Mouse (Mus musculus): ENCODE measurements around the gene Wee2.
A peak's percentile ranks its signal among the peaks of the same experiment; 100 is the strongest.

The Wee2 gene

DNA sequence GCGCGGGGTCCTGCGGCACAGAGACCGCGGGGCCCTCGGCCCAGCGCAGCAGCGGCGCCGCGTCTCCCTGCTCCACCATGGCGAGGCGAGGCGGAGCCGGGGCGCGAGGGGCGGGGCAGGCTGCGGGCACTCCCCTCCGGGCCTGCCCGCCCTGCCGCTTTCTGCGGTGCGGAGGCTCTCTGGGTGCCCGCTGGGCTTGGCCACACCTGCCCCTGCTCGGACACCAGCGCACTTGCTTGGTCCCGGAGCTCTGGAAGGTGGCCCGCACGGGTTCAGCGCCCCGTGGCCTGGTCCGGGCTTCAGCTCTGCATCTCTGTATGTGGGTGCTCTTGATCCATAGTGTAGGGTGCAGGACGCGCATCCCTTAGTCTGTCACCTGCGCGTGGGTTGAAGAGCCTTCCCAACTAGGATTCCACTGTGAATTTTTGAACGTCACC is 2.8 kb upstream of the Wee2 start, which contains the start of gene E330009J07Rik:
TSS of gene E330009J07Rik (minus strand) at position 89 of the 437 bp plus-strand sequence.
- DNase-seq, result peak; percentile 73 to 81

DNA sequence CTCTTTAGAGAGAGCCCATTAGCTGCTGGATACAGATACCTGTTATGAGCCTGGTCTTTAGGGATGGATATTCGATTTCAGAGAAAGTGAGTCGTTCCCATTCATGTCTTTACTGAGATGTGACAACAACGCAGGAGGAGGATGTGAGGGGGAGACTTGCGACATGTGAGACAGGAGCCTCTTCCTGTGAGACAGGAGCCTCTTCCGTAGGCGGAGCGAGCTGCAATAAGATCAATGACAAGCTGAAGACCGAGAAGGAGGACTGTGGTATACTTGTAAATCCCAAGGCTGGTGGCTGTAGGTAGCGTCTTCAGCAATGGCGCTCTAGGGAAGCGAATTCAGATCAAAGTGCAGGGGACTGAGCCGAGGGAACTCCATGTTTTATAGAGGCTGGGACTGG is 843 bp downstream of the Wee2 start:
- no peak for DNase-seq

DNA sequence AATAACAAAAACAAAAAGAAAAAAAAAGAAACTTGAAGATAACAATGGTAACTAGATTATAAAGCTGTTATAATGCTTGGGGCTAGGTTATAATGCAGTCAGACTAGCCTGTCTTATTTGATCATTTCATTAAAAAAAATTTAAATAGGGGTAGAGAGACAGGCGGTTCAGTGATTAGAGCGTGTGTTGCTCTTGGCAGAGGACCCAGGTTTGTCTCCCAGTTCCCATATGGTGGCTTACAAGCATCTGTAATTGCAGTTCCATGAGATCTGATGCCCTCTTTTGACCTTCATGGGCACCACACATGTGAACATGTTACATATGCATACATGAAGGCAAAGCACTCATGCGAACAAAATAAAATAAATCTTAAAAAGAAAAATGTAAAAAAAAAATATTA is 2.4 kb downstream of the Wee2 start:
- no peak for DNase-seq

GRCm38 (mm10) chr6:40441755-40442154 is 2.9 kb downstream of the Wee2 start:
- no peak for DNase-seq

GRCm38 (mm10) chr6:40443281-40443928 is 4.5 kb downstream of the Wee2 start:
- DNase-seq, result no peak

DNA sequence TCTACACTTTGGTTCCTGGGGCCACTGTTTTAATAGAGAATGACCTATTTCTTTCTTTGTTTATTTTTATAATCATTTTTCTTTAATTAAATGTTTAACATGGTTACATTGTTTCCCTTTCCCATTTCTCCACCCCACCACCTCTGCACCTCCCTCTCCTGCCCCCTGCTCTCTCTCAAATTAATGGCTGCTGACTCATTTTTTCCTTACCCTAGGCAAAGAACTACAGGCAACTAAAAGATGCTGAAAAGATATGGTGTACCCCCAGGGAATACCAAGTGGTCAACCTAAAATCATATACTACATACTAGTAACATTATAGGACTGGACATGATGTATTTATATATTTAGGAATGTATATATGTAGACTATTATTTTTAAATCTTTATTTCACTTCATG is 9.7 kb downstream of the Wee2 start:
- no peak for DNase-seq

DNA sequence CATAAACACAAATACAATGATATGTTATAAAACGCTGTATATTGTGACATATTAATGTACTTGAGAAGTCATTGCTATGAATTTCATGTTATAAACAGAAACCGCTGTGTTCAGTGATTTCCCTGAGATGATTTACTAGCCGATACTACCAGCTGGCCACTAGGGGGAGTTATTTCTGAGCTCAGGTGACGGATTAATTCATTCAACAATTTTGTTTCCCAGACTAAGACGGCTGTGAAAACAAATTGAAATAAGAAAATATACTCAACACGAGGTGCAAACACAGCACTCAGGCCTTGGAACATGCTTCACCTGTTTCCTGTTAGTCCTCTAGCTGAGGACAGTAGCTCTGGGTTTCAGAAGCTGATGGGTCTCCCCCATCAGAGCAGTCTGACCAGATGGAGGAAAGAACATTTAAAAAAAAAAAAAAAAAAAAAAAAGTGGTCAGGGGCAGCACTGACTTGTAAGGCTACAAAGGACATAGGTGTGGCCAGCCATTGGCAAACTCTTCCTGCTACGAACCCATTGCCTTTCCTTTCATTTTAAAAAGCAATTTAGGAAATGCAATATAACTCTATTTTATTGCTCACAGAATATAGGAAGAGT is 15.7 kb downstream of the Wee2 start:
- no peak for DNase-seq

DNA sequence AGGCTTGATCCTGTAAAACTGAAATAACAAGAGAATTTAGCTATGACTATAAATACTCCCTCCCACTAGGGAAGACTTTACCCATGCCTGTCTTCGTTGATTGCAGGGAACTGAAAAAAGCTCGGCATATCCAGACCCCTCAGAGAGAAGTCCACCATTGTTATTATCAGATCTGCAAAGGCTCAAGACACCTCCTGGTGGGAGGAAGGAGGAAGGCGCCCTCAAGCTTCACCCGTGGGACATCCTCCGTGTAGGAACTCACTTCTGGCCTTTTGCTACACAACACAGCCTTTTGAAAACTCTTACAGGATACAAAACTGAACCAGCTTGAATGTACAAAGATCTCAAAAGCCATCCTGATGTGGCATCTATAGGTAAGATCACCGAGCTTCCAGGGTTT is 26.8 kb downstream of the Wee2 start:
- peak in 1 of 2 experiments; percentile 4 for DNase-seq

- DNase-seq, result peak; percentile 91 to 93
Measured at GRCm38 (mm10) chr6:40470916-40471719, 32.2 kb downstream of the Wee2 start, which contains the start of gene Ssbp1. Ssbp1 (plus strand) TSS chr6:40471352.

DNA sequence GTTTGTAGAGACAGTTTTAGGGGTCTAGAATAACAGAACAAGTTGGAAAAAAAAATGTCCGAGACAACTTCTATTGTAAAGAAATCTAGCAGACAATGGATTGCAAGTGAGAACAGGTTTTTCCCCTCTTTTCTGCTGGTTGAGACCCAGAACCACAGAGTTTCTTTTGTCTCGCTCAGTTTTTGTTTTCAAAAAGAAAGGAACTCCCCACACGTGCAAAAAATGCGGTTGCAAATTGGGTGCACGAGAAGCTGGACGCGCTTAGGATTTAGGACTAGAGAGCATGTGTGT is 32.8 kb downstream of the Wee2 start:
- no peak for DNase-seq

DNA sequence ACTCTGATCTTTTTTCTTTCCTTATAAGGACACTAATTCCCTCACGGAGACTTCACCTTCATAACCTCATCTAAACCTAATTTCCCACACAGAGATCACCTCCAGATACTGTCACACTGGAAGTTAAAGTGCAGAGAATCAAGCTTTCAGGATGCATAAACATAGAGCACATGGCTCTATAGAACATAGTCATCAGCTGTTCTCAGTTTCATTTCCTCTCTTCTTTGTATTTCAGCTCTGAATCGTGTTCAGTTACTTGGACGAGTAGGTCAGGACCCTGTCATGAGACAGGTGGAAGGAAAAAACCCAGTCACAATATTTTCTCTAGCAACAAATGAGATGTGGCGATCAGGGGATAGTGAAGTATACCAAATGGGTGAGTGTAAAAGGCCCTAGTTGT is 37.2 kb downstream of the Wee2 start:
- DNase-seq, result no peak

DNA sequence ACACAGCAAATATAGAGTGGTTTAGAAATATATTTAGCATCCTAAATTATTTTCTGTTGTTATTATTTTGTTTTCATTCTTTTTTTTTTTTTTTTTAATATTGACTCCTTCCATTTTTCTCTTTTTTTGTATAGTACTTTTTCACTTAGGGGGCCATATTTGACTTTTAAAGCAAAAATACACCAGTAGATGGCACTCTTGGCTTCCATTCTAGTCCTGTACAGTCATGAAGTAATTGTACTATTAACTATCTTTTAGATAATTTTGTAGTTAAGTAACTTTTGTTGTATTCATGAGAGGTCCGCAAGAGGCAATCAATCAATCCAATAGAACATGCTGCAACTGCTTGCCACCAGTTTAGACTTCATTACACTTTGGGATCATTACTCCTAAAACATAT is 40.8 kb downstream of the Wee2 start:
- no peak for DNase-seq

DNA sequence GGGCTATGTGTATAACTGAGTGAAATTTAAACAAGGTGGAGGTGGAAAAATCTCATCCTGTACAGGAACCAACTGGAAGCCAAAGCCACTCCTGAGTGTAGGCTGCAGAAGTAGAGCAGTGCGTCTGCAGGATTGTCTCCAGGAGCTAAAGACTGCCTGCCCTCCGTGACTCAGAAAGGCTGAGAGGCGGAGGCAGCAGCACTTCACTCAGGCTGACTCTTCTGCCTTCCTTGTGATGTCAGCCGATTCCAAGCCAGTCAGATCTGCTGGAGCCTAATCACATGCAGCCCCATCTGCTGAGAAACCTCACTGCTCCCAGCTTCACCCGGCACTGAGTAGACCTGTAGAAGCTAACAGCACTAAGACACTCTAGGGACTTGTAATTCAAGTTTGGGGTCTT is 43.4 kb downstream of the Wee2 start:
- DNase-seq, result no peak

GRCm38 (mm10) chr6:40490933-40491332 is 52.0 kb downstream of the Wee2 start, which contains the start of gene Tas2r137:
Tas2r137 (plus strand) TSS chr6:40491233.
- no peak for DNase-seq

GRCm38 (mm10) chr6:40493229-40493628 is 54.3 kb downstream of the Wee2 start, which contains the start of gene Tas2r108:
Tas2r108 (plus strand) TSS chr6:40493529.
- DNase-seq, result no peak
